Mouse (Mus musculus) right cerebral cortex, postnatal 14 days (tissue): Measurements from ENCODE around the gene Hspa8.

ENCODE experiments used
- DNase-seq: peaks from one replicate; pipeline ENCODE4 v3.0.0; 2022

The Hspa8 gene

DNA sequence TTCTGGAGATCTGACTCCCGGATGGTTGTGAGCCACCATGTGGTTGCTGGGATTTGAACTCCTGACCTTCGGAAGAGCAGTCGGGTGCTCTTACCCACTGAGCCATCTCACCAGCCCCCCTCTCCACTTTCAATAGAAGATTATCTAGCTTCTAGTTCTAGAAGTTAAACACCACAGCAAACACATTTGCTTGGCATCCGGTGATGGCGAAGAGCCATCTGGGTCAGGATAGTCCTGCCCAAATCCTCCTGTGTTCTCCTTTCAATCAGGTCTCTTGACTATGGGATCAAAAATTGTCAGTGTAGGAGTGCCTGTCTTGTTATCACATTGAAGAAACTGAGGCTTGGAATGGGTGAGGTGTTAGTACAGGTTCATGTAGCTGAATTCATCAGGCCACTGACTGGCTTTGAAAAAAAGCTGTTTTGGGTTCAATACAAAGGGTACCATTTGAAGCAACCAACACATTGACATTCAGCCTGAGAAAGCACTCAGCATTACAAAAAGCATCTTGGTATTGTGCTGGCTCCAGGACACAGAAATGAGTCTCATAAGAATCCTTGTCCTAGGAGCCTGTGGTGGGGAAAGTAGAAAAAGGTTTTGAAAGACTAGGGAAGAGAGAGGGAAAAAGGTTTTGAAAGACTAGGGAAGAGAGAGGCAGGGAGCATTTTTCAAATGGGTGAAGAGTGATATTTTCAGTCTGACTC lies 16.7 kb downstream of the Hspa8 start:
- no peak for DNase-seq

DNA sequence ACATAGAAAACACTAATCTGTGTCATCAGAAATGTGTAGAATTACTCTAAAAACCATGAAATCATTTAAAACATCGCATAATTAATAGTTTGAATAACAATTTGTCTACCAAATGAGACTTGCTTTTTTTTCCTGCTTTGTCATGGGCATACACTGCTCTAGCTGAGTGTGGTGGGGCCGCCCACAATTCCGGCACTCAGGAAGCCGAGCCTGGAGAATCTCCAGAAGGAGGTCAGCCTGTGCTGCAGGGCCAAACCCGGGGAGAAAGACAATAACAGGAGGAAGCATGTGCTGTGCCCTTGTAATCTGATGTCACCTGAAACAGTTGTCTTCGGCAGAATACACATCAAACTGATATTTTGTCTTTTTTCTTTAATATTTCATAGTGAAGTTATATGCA lies 24.8 kb downstream of the Hspa8 start:
- DNase-seq = no peak

DNA sequence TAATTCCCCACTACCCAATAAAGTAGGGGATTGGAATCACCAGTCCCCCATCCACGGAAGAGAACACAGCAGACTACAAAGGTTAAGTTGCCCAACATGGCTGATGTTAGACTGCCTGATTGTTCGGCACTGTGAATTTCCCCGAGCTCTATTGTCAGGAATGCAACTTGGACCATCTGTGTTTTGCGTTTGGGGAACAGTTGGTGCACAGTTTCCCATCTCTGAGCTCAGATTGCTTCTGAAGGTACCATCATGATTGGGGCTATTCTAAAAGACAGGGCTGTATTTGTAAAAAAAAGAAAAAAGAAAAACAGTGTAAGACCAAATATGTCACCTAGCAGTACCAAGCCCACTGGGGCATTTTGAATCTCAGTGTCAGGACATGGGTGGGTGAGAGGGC lies 26.6 kb downstream of the Hspa8 start:
- no peak for DNase-seq

DNA sequence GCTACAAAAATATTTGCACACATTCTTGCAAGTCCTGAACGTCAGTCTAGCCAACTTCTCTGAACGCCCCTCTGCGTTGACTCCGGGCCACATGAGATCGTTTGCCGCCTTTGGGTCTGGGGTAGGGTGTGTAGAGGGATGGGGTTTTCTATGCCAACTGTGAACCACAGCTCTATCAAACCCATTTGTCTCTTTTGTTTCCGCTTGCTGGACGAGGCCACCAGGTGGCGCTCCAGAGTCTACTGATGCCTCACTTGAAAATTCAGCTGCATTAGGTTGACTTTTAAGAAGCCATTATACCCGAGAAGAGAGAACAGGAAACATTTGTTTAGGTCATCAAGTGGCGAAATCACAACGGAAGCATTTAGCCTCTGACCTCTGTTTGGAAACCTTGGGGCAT lies 33.8 kb downstream of the Hspa8 start:
- peak; percentile 90 for DNase-seq

DNA sequence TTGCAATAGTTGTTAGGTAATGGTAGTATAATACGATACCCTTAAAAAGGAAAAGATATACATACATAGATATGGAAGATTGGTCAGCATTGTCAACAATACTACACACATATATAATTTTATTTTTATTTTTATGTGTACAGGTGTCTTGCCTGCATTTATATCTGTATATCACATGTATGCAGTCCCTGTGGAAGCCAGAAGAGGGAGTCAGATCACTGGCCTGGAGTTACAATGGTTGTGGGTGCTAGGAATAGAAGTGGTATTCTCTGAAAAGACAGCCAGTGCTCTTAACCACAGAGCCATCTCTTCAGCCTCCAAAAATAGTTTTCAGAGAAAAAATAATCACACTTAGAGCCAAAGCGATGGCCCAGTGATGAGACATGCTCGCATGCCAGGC lies 35.9 kb downstream of the Hspa8 start:
- DNase-seq = no peak

DNA sequence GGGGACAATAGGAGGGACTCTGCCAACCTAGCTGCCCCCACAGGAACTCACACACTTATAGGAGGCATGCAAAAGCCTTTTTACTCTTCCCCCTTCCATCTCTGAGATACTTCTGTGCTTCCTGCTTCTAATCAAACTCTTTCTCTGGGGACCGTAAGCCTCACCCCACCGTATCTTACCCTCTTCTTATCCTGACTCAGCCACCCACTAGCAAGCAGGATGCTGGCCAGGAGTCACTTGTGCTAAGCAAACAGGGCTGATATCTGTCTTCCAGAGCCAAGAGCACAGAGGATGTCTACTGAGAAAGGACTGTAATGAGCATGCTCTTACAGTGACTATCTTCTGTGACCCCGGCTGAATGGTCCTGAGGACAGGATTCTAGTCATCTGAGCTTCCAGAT lies 38.9 kb downstream of the Hspa8 start:
- DNase-seq = no peak

DNA sequence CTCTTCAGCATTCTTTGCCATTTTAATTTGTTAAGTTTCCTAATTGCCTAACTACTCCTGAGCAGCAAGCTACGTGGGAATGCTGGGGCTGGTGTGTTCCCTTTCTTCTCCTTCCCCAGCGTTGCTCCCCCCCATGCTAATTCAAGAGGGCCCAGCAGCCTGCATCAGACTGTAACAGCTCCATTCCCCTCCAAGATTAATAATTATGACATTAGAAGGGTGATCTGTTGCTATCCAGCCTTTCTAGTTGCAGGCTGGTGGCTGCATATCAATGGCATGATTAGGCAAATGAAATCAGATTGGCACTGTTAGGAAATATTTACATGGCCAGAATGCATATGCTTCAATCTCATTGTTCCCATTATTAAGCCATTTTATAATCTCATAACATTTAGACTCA lies 50.7 kb downstream of the Hspa8 start:
- no peak for DNase-seq

DNA sequence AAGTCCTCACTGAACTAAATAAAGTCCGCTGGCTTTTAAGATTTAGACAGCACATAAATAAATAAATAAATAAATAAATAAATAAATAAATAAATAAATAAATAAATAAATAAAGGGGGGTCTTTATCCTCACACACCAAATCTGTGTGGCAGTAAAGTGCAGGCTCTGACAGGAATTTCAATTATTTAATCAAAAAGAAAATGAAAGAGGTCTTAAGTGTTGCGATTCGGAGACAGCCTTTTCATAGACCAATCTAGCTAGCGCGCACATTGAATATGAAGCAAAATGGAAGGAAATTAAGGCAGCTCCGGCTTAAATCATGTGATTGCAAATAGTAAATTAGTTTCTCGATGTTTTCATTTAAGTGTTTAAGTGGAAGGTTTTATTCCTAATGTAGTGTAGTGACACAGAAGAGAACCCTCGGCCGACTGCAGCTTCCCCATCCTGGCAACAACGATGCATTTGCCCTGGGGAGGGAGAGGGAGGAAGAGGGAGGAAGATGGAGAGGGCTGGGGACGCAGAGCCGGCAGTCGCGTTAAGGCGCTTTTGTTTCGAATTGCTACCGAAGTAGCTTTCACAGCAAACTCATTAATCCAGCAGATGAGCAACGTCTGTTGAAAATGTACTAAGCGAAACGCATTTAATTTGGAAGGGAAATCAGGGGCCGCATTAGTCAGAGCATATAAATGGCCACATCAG lies 57.8 kb downstream of the Hspa8 start:
- DNase-seq = no peak

DNA sequence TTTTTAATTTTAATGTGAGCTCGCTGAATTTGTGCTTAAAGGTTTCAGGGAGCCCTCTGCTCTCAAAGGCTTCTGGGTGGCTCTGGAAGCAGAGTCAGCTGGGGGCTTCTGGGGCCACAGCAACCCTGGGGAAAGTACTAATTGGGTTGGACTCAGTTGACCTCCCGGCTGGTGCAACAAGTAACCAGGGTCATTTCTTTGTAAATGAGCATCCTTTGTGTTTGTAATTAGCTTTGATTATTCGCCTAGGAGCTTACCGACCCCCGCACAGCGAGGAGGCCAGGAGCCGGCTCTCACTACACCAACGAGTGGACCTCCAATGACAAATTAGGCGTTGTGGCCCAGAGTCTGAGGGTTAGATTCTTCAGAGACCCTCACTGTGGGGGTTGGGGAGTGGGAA lies 58.4 kb downstream of the Hspa8 start:
- no peak for DNase-seq
